Mouse (Mus musculus): ENCODE measurements around the gene Pcbp2. TPM values are rescaled to one million over a fixed set of nuclear protein-coding genes. Genes with fewer than 3 reads are reported as not detected.

Pcbp2 gene
- polyA plus RNA-seq, 1 experiment from 2014 or later, result 223 TPM

- Histone ChIP-seq H3K4me1 (no peaks in the 10 kb centered on the region), H3K9me3 (replicated peaks) (no peaks in the 10 kb centered on the region), H3K4me2 (replicated peaks) (no peak overlapping the region), H3K9ac (no peak overlapping the region), H3K27me3 (no peaks in the 10 kb centered on the region), H3K36me3 (peaks cover 74% of the 10 kb centered on the region), H3K27ac (replicated peaks) (no peak overlapping the region), H3K4me3 (replicated peaks) (no peak overlapping the region)
- 82% methylated on average over 4 of the region's 4 CpGs for WGBS
- ATAC-seq (ENCODE audit: insufficient number of reproducible peaks, low FRiP score, low TSS enrichment, low read depth), result no peak
These were observed 60.2 kb downstream of the Pcbp2 start for GRCm38 (mm10) chr15:102530566-102530965.

DNA sequence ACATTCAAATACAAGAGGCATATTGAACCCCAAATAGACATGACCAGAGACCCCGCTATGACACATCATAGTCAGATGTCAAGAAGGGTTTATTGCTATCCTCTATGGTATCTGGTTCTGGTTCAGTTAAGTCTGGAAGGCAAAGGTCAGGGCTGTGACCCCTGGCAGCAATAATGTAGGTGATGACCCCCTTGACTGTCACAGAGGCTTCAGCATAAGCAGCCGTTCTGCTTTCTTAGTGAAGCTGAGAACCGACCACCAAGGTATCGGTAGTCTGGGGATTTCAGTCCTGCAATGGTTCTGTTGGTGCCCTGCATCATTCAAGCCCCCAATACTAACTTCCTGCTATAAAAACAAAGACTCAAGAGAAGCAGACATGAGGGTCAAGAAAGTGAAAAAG lies 61.2 kb downstream of the Pcbp2 start:
- 82% methylated on average over 4 of the region's 4 CpGs for WGBS
- Histone ChIP-seq H3K36me3 (peaks cover 80% of the 10 kb centered on the region), H3K4me1 (no peaks in the 10 kb centered on the region), H3K4me2 (replicated peaks) (no peak overlapping the region), H3K27ac (replicated peaks) (no peak overlapping the region), H3K9ac (no peak overlapping the region), H3K27me3 (no peaks in the 10 kb centered on the region), H3K4me3 (replicated peaks) (no peak overlapping the region), H3K9me3 (replicated peaks) (no peaks in the 10 kb centered on the region)
- no peak for ATAC-seq (ENCODE audit: insufficient number of reproducible peaks, low FRiP score, low TSS enrichment, low read depth)

- WGBS, result 89% methylated on average over 3 of the region's 3 CpGs
- H3K27me3 ChIP-seq, result no peaks in the 10 kb centered on the region
- H3K9ac ChIP-seq, result no peak overlapping the region
- H3K4me3 ChIP-seq (replicated peaks), result no peak overlapping the region
- no peaks in the 10 kb centered on the region for H3K4me1 ChIP-seq
- H3K36me3 ChIP-seq, result peaks cover 85% of the 10 kb centered on the region
- H3K4me2 ChIP-seq (replicated peaks), result no peak overlapping the region
- H3K9me3 ChIP-seq (replicated peaks), result no peaks in the 10 kb centered on the region
- no peak for ATAC-seq (ENCODE audit: insufficient number of reproducible peaks, low FRiP score, low TSS enrichment, low read depth)
- no peak overlapping the region for H3K27ac ChIP-seq (replicated peaks)
These were observed 62.0 kb downstream of the Pcbp2 start for GRCm38 (mm10) chr15:102532106-102532900.

GRCm38 (mm10) chr15:102533926-102534325 lies 63.6 kb downstream of the Pcbp2 start:
- Histone ChIP-seq H3K4me1 (no peaks in the 10 kb centered on the region), H3K27ac (replicated peaks) (no peak overlapping the region), H3K4me2 (replicated peaks) (no peak overlapping the region), H3K27me3 (no peaks in the 10 kb centered on the region), H3K9ac (no peak overlapping the region), H3K4me3 (replicated peaks) (no peak overlapping the region), H3K36me3 (peaks cover 76% of the 10 kb centered on the region), H3K9me3 (replicated peaks) (no peaks in the 10 kb centered on the region)
- ATAC-seq (ENCODE audit: insufficient number of reproducible peaks, low FRiP score, low TSS enrichment, low read depth), result no peak
- 92% methylated on average over 7 of the region's 7 CpGs for WGBS

GRCm38 (mm10) chr15:102544801-102545200 lies 74.5 kb downstream of the Pcbp2 start:
- no peaks in the 10 kb centered on the region for H3K27me3 ChIP-seq
- H3K9ac ChIP-seq, result no peak overlapping the region
- H3K4me3 ChIP-seq (replicated peaks), result no peak overlapping the region
- ATAC-seq (ENCODE audit: insufficient number of reproducible peaks, low FRiP score, low TSS enrichment, low read depth), result no peak
- H3K9me3 ChIP-seq (replicated peaks), result no peaks in the 10 kb centered on the region
- H3K4me1 ChIP-seq, result 0 out of 2 replicates have a peak, but pooled peaks cover 6% of the 10 kb centered on the region
- no peak overlapping the region for H3K4me2 ChIP-seq (replicated peaks)
- WGBS, result 87% methylated on average over 4 of the region's 4 CpGs
- no peak overlapping the region for H3K27ac ChIP-seq (replicated peaks)
- peaks cover 73% of the 10 kb centered on the region for H3K36me3 ChIP-seq

DNA sequence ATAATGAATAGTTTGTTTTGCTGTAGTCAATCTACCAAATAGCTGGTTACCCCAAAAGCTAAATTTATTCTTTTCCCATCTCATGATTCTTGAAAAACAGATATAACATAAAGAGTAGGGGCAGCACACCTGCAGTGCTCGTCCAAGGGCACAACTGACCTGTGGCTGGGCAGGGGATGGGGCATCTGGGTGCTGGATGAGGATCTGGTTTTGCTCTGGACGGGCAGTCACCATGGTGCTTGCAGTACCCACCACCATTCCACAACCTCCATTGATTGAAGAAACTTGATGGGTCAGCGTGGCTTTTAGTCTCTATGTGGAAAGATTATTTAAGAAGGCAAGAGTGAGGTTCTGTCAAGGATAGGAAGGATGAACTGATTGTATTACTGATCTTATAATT lies 75.9 kb downstream of the Pcbp2 start:
- H3K4me1 ChIP-seq, result 0 out of 2 replicates have a peak, but pooled peaks cover 6% of the 10 kb centered on the region
- no peak overlapping the region for H3K4me2 ChIP-seq (replicated peaks)
- no peaks in the 10 kb centered on the region for H3K9me3 ChIP-seq (replicated peaks)
- no peak overlapping the region for H3K27ac ChIP-seq (replicated peaks)
- peaks cover 63% of the 10 kb centered on the region for H3K36me3 ChIP-seq
- 92% methylated on average over 3 of the region's 3 CpGs for WGBS
- no peaks in the 10 kb centered on the region for H3K27me3 ChIP-seq
- ATAC-seq (ENCODE audit: insufficient number of reproducible peaks, low FRiP score, low TSS enrichment, low read depth), result no peak
- H3K4me3 ChIP-seq (replicated peaks), result no peak overlapping the region
- H3K9ac ChIP-seq, result no peak overlapping the region

DNA sequence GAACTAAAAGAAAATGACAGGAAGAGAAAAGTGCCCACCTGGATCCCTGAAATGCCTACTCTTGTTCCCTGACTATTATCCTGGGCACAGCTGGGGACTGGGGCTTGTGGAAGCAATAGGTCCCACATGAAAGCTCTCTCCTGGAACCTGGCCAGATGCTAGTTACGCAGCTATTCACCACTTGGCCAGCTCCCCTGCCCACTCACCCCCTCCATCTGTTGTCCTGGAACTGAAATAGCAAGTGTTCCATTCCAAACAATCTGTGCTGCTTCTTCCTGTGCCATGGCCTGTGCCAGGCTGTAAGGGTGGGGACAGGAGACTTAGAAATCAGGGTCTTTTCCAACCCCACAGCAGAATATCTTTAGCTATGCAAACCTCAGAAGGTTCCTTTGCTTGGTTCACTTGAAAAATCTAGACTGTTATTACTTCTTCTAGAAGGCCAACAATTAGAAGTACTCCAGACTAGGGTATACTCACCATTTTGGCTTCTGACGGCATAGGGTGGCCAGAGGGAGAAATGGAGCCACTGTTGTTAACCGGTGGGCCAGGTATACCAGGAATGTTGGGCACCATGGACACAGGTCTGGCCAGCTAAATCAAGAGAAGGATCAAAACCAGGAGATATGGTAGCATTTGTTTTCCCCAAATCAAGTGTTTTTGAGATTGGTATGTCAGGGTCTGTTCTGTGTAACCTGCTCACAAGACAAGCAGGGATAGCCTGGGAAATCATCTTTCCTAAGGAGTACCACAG lies 76.5 kb downstream of the Pcbp2 start:
- H3K4me1 ChIP-seq, result 0 out of 2 replicates have a peak, but pooled peaks cover 6% of the 10 kb centered on the region
- H3K36me3 ChIP-seq, result peaks cover 62% of the 10 kb centered on the region
- H3K4me3 ChIP-seq (replicated peaks), result no peak overlapping the region
- H3K27me3 ChIP-seq, result no peaks in the 10 kb centered on the region
- H3K27ac ChIP-seq (replicated peaks), result peak overlapping the region; percentile 29; the same call in 1 of the 2 replicates
- H3K4me2 ChIP-seq (replicated peaks), result no peak overlapping the region
- H3K9me3 ChIP-seq (replicated peaks), result no peaks in the 10 kb centered on the region
- ATAC-seq (ENCODE audit: insufficient number of reproducible peaks, low FRiP score, low TSS enrichment, low read depth), result peak; percentile 80
- 62% methylated on average over 3 of the region's 3 CpGs for WGBS
- H3K9ac ChIP-seq, result no peak overlapping the region

DNA sequence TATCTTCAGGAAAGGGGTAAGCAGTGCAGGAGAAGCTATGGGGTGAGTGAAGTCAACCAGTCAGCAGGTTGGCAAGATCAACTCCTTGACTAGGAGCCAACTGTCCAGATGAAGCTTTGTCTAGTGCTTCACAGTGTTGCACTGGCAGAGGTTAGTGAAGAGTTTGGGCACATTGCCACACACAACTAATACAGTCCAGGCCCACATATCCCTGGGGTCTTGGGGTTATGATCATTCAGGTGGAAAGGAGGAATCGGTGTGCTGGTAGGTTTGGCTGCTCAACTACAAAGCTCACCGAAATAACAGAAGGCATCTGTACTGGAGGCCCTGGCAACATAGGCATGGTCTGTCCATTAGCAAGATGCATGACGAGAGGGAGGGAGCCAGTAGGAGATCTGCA lies 77.1 kb downstream of the Pcbp2 start:
- Histone ChIP-seq H3K36me3 (peaks cover 62% of the 10 kb centered on the region), H3K4me3 (replicated peaks) (no peak overlapping the region), H3K27ac (replicated peaks) (no peak overlapping the region), H3K9me3 (replicated peaks) (no peaks in the 10 kb centered on the region), H3K4me2 (replicated peaks) (no peak overlapping the region), H3K9ac (no peak overlapping the region), H3K4me1 (0 out of 2 replicates have a peak, but pooled peaks cover 6% of the 10 kb centered on the region), H3K27me3 (no peaks in the 10 kb centered on the region)
- 88% methylated on average over 3 of the region's 3 CpGs for WGBS
- no peak for ATAC-seq (ENCODE audit: insufficient number of reproducible peaks, low FRiP score, low TSS enrichment, low read depth)

Other genes with a start within 250 kb of the Pcbp2 start
- 5.8 and 6.8 TPM in 2 replicates for gene Itgb7, start 238.6 kb upstream of the Pcbp2 start, polyA plus RNA-seq (2015; fragmentation: Nextera tagmentation; extraction: Ambion mirVana)
- 112 and 123 TPM in 2 replicates for gene Rarg, start 213.0 kb upstream of the Pcbp2 start, polyA plus RNA-seq (2015; fragmentation: Nextera tagmentation; extraction: Ambion mirVana)
- 1.6 and 1.7 TPM in 2 replicates for gene Gm9918, start 200.0 kb upstream of the Pcbp2 start, polyA plus RNA-seq (2015; fragmentation: Nextera tagmentation; extraction: Ambion mirVana)
- 84.0 and 88.6 TPM in 2 replicates for gene Mfsd5, start 191.1 kb upstream of the Pcbp2 start, polyA plus RNA-seq (2015; fragmentation: Nextera tagmentation; extraction: Ambion mirVana)
- 20.2 and 24.5 TPM in 2 replicates for gene Espl1, start 174.3 kb upstream of the Pcbp2 start, polyA plus RNA-seq (2015; fragmentation: Nextera tagmentation; extraction: Ambion mirVana)
- gene Pfdn5, start 144.4 kb upstream of the Pcbp2 start, polyA plus RNA-seq (2015; fragmentation: Nextera tagmentation; extraction: Ambion mirVana), result 398 and 407 TPM in 2 replicates
- gene Myg1, start 138.8 kb upstream of the Pcbp2 start, polyA plus RNA-seq (2015; fragmentation: Nextera tagmentation; extraction: Ambion mirVana), result 95.6 and 99.4 TPM in 2 replicates
- gene Aaas, start 119.8 kb upstream of the Pcbp2 start, polyA plus RNA-seq (2015; fragmentation: Nextera tagmentation; extraction: Ambion mirVana), result 61.2 and 63.0 TPM in 2 replicates
- gene Sp7, start 103.4 kb upstream of the Pcbp2 start, polyA plus RNA-seq (2015; fragmentation: Nextera tagmentation; extraction: Ambion mirVana), result 35.4 and 35.8 TPM in 2 replicates
- 10.0 and 11.8 TPM in 2 replicates for gene Sp1, start 64.4 kb upstream of the Pcbp2 start, polyA plus RNA-seq (2015; fragmentation: Nextera tagmentation; extraction: Ambion mirVana)
- gene Amhr2, start 25.2 kb upstream of the Pcbp2 start, polyA plus RNA-seq (2015; fragmentation: Nextera tagmentation; extraction: Ambion mirVana), result 0.59 and 0.75 TPM in 2 replicates
- gene Prr13, start 11.5 kb upstream of the Pcbp2 start, polyA plus RNA-seq (2015; fragmentation: Nextera tagmentation; extraction: Ambion mirVana), result 89.4 and 93.7 TPM in 2 replicates
- gene Gm10337, start 33.2 kb downstream of the Pcbp2 start, polyA plus RNA-seq (2015; fragmentation: Nextera tagmentation; extraction: Ambion mirVana), result 5.1 TPM in 1 of 2 replicates, not detected in the other
- 19.8 and 21.3 TPM in 2 replicates for gene Map3k12, start 46.5 kb downstream of the Pcbp2 start, polyA plus RNA-seq (2015; fragmentation: Nextera tagmentation; extraction: Ambion mirVana)
- gene Tarbp2, start 47.7 kb downstream of the Pcbp2 start, polyA plus RNA-seq (2015; fragmentation: Nextera tagmentation; extraction: Ambion mirVana), result 83.9 and 94.7 TPM in 2 replicates
- 3.8 and 3.9 TPM in 2 replicates for gene Npff, start 54.4 kb downstream of the Pcbp2 start, polyA plus RNA-seq (2015; fragmentation: Nextera tagmentation; extraction: Ambion mirVana)
- 0.56 TPM in 1 of 2 replicates, not detected in the other for gene Gm28047, start 154.5 kb downstream of the Pcbp2 start, polyA plus RNA-seq (2015; fragmentation: Nextera tagmentation; extraction: Ambion mirVana)
- gene Atf7, start 154.9 kb downstream of the Pcbp2 start, polyA plus RNA-seq (2015; fragmentation: Nextera tagmentation; extraction: Ambion mirVana), result 51.3 and 53.7 TPM in 2 replicates
- gene Atp5g2, start 201.8 kb downstream of the Pcbp2 start, polyA plus RNA-seq (2015; fragmentation: Nextera tagmentation; extraction: Ambion mirVana), result 59.0 and 65.5 TPM in 2 replicates

All from embryonic facial prominence, embryonic 15.5 days (tissue).